Mouse (Mus musculus) ovary, postnatal 14 days (tissue): ENCODE measurements around the gene Ctse.

ENCODE experiments used
- DNase-seq: peaks from one replicate; pipeline ENCODE4 v3.0.0; 2022; ENCODE audit warnings: low spot score

Ctse gene

DNA sequence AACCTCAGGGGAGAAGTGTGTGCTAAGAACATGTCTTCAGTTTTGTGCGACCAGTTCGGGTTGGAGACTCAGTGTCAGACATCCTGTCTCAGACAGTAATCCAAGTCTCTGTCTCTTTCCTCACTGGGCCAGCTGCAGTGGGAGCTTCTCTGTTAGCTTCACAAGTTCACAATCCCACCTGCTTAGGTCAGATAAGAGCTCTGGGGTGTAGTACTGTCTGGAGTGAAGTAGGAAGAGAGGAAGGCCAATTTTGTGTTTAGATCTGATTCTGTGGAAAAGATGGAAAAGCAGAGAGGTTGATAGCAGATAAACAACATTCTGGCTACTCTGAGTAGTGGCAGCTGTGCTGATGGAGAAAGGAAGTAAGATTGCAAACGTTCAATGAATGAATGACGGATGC is 61.5 kb downstream of the Ctse start:
- DNase-seq = no peak

DNA sequence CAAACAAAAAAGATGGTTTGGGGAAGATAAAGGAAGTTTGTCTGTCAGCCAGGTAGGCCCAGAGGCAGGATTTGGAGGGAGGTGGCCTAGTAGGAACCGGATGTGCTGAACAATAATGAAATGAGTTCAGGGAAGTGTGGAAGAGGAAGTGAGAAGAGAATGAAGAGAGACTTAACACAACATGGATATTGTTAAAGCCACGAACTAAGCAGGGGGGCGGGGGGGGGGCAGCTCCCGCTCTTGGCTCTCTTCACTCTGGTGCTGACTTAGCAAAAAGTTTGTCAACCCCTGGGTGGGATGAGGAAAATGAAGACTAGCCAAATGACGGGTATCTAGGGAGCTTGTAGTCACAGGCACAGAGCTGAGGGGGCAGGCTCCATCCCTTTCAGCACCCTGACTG is 62.3 kb downstream of the Ctse start:
- DNase-seq = no peak

DNA sequence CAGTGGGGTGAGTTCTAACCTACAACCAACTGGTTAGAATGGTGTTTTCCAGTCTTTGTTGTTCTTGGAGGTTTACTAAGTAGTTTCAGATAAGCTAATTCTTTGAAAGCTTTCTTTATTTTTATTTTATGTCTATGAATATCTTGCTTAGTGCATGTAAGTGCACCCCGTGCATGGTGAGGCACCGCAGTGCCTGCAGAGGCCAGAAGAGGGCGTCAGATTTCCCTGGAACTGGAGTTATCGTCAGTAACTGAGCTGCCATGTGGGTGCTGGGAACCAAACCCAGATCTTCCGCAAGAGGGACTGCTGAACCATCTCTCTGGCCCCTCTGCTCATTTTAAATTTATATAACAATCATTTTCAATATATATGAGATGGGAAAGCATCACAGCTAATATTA is 63.3 kb downstream of the Ctse start:
- DNase-seq = no peak

DNA sequence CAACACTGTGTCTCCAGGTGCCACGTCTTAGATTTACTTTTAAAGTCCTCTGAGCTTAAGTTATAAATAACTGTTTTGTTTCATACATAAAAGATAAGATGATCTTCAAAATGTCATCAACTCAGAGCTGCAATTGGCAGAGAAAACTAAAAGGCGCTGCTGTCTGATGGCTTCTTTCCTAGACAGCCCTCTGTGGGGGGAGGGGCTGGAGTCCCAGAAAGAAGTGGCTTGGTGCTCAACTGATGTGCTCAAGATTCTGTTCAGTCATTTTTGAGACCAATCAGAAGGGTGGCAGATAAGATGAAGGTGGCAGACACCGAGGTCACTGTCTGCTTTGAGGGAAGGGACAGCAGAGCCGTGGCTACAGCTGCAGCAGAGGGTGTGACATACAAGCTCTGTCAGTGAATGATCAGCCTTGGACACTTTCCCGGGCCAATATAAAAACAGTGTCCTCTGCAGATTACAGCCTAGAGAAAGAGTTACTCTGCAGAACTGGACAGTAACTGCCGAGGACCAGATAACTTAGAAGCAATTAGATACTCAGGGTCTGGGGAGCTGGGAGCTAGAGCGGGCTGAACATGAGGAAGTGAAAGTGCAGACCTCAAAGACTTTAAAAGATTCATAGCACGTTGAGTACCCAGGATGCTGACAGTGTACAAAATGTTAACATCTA is 64.1 kb downstream of the Ctse start:
- DNase-seq = no peak

DNA sequence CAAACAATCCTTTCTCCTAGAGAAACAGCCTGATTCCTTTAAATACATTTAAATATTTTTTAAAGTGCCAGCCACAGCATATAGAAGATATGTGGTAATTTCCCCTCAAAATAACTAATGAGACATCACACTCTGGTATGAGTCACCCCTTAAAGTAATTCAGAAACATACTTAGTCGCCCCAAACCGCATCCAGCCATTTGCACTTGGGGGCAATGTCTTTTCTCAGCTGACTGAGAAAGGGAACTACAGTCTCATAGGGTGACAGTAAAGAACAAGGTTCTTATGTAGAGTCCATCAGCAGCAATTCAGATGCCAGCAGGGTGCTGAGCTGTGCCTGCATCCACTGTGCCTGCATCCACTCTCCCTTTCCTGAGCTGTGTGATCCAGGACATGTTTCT is 65.4 kb downstream of the Ctse start:
- DNase-seq = no peak

DNA sequence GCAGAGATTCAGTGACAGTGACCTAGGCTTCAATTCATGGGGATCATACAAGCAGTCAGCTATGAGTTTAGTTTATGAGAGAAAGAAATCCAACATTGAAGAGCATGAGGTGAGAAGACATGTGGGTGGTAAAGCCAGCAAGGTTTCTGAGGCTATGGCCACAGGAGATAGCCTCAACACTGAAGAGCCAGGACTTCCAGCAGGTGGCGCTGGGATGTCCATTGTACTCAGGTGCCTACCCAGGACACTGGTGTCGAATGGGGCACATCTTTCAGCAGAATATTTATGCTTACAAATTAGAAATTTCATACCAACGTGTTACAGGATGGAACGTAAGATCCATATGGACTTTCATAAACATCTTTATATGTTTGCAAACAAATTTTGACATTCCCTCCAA is 70.2 kb downstream of the Ctse start:
- DNase-seq = no peak

DNA sequence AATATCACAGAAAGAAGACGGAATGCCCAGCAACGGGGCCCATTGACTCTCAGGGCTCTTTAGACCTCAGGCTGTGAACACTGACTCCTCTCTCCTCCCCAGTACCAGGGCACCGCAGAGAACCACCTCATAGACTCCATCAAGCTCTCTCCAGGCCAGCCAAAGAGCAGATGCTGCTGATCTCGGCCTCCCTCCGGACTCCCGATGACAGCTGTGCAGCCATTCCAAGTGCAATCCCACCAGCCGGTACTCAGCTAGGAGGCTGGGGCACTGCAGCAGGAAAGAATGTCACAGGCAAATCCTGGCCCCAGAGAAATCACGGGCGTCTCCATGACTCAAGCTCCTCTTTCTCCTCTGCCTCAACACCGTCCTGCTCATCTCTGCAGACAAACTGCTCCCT is 73.4 kb downstream of the Ctse start:
- no peak for DNase-seq

DNA sequence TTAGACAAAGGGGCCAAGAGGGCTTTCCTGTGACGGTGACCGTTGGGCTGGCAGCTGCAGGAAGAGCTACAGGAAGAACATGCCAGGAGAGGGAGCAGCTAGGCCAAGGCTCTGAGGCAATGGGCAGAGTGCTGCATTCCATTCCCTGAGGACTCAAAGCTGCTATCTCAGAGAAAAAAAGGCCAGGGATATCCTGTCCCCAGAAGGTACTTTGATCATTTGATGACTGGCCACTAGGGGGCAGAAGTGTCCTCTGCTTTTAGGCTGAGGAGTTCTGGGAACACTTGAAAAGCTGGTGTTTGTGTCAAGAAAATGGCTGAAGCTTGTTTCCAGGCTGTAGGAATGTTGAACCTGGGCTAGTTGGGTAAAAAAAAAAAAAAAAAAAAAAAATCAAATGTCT is 74.3 kb downstream of the Ctse start:
- DNase-seq = peak; percentile 80

DNA sequence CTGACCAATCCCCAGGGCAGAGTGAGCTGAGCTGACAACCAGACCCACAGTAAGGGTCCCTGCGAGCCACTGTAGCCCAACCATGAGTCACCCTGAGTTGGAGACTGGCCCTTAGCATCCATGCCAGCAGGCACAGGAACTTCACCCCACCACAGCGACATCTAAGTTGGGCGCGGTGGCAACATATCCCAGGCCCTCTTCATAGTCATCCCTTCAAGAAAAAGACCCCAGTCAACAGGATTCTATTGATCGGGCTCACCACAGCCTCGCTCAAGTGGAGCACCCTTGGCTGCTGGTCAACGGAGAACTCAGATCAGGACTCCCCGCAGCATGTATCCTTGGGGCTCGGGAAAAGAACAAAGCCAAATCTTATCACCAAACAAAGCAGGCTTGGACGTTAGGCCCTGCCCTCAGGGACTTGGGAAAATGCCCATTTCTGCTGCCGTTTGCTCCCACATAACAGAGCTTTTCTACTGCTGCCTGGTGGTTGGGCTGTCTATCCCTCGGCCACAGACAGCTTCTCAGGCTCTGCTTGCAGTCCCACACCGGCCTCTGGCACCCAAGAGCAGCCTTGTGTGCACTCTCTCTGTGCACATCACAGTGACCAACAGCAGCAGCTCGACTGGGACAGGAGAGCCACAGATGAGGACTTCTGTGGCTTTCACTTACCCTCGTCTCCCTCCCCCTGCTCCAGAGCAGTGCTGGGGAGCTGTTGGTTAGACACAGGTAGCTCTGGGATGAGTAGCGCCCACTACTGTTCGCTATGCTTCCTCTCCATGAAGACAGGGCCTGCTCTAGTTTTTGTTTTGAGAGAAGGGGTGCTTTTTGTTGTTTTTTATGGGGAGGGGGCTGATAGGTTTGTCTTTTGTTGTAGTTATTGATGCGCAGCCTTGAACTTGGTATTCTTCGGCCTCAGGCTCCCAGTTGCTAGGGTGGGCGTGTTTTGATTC is 76.6 kb downstream of the Ctse start:
- DNase-seq = peak; percentile 34

DNA sequence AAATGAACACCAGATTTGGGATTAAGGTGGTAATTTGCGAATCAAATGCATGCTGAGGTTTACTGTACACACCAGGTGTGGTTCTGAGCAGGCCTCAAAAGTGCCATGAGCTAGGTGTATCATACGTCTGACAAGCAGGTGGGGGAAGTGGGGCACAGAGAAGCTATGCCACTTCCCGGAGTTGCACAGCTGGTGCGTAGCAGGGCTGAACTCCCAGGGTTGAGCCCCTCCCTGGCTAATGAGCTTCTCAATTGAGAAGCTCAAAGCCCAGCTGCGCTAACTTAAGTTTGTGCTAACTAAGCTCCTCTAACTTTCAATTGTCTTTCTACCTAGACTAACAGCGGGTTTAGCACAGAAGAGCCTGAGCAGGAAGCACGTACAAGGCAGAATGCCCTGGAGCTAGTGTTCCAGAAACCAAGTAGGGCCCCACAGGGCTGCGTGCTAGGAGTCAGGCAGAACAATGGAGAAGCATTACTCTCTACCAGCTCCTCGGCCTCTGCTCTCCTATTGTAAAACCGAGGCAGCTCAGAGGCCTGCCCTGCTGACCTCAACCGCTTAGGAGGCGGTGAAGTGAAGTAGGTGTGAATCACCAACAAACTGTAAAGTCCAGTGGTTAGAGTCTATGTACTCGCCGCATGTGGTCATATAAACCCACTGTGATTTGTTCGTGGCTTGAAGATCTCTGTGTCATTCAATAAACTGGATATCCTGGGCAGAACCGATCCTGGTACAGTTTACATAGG is 81.0 kb downstream of the Ctse start:
- no peak for DNase-seq

DNA sequence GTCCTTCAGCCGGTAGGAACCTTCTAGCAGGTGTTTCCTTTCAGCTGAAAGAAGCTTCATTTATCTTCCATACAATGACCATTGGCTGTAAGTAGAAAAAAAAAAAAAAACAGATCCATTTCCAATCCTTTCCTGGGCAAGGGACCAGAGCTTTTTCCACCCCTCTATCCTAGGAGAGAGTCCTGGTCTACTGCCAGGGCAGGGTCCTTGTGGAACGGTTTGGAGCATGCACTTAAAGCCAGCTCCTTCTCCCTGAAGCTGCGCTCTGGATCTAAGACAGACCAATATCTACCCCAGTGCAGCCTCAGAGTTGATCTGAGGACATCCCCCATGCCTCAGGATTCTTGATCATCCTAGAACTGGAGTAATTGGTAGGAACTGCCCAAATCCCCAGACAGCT is 83.9 kb downstream of the Ctse start:
- no peak for DNase-seq

DNA sequence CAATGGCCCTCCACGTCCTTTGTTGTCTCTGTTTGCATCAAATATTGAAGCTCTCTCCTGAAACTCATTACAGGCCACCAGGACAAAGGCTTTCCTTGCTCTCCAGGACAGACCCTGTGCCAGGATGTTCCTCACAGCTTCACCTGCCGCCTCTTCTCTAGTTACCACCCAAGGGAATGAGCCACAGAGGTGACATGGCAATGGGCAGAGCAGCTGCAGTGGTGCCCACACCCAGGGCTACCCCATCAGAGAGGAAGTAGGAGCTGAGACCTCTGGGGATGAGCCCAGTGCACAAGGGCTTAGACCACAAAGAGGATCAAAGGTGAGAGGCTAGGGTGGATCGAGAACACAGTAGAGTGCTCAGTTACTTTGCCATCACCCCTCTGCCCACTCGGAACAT is 85.4 kb downstream of the Ctse start:
- DNase-seq = no peak
